Mouse (Mus musculus) ES-E14 (cell line): ENCODE results near the gene Tbxa2r.

Source experiments
- ZC3H11A ChIP-seq: IDR thresholded peaks from 2 replicates; pipeline ENCODE4 v1.6.1; 2012; ENCODE audit warnings: low read depth, mild to moderate bottlenecking, inconsistent platforms, low read length, borderline replicate concordance
- ZNF384 ChIP-seq: IDR thresholded peaks from 2 replicates; pipeline ENCODE4 v1.6.1; 2012; ENCODE audit warnings: low read depth, low read length, inconsistent platforms

GRCm38 (mm10) chr10:81326858-81327257 is 1.7 kb upstream of the Tbxa2r start:
- TF ChIP-seq ZNF384 = no peak
- no peak for TF ChIP-seq ZC3H11A
